Mouse (Mus musculus) C2C12 (cell line): ENCODE data around the gene Cyb5rl.

Experiments used
- CTCF ChIP-seq: IDR thresholded peaks from one replicate; pipeline ENCODE4 v1.5.1; 2011; ENCODE audit not compliant: control insufficient read depth, insufficient read depth, insufficient read length
- MAX ChIP-seq: IDR thresholded peaks from one replicate; pipeline ENCODE4 v1.6.1; 2011; ENCODE audit warnings: mild to moderate bottlenecking, control low read depth
- MYOD1 ChIP-seq: IDR thresholded peaks from one replicate; pipeline ENCODE4 v1.6.1; 2011; ENCODE audit warnings: low read depth; ENCODE audit not compliant: control insufficient read depth, insufficient read length
- USF1 ChIP-seq: IDR thresholded peaks from one replicate; pipeline ENCODE4 v1.6.1; 2011; ENCODE audit warnings: low read depth, mild to moderate bottlenecking, control low read depth, moderate library complexity

- no peak for TF ChIP-seq CTCF
- no peak for TF ChIP-seq MAX
- TF ChIP-seq USF1 = no peak
- no peak for TF ChIP-seq MYOD1
These were observed 28.5 kb upstream of the Cyb5rl start for GRCm38 (mm10) chr4:107038303-107038702.
